ENCODE assay signal across 27 mouse cellular contexts in genomic region chr13:5716749-5717148, GRCm38 (mm10).
DNase-seq lines count a peak whose midpoint lies in the region; ATAC-seq lines count a peak whose summit lies in the region.
"Had no signal": no experiment of that assay in that cellular context is flagged by ENCODE, and none has a peak within 500 bp of the region (broad histone marks: within the 10 kb centered on the region; RNA-seq: fewer than 3 reads in every experiment).

No protein-coding gene starts in this region.

- no peak for DNase-seq in cerebellum, adult 18-20 months
- no peak for DNase-seq in gastrocnemius, postnatal 25 days
- DNase-seq in testis, postnatal 10 days (ENCODE audit: low spot score): no peak
- DNase-seq: adrenal gland, postnatal 25 days; B cell, adult 2 months; cerebellum, adult 2 months; cerebellum, postnatal 14 days; gastrocnemius, postnatal 36 days; heart, postnatal 10 days; kidney, adult 11 months; kidney, postnatal 14 days; layer of hippocampus, adult 9-11 months; right cerebral cortex, postnatal 14 days; thymus, adult 18-20 months; thymus, postnatal 25 days had no signal

- no peaks in the 10 kb centered on the region for H3K36me3 ChIP-seq in macrophage (ENCODE audit: inconsistent target)
- H3K36me3 ChIP-seq: heart, embryonic 13.5 days; hindbrain, embryonic 13.5 days; limb, embryonic 12.5 days; liver, embryonic 15.5 days; lung, embryonic 15.5 days; midbrain, embryonic 12.5 days; neural tube, embryonic 13.5 days had no signal

- no peaks in the 10 kb centered on the region for H3K79me2 ChIP-seq in macrophage (ENCODE audit: inconsistent target)

- ATAC-seq in CD4-positive, CD25-positive, alpha-beta regulatory T cell, adult 4 months: peak; percentile 19
- peak; percentile 70 for ATAC-seq in common myeloid progenitor, adult 5-6 weeks (replicated peaks; ENCODE audit: low read depth, poor library complexity, severe bottlenecking)
- peak; percentile 42; the same call in 1 of the 2 replicates for ATAC-seq in neutrophil, adult 5-6 weeks (ENCODE audit: extremely low read depth, insufficient number of reproducible peaks, low FRiP score, poor library complexity, severe bottlenecking)
- ATAC-seq: forebrain, embryonic 14.5 days had no signal

- H3K27ac ChIP-seq in macrophage: peak overlapping the region; percentile 10; the same call in 1 of the 2 replicates
- H3K27ac ChIP-seq: heart, embryonic 13.5 days; hindbrain, embryonic 13.5 days; limb, embryonic 12.5 days; liver, embryonic 15.5 days; lung, embryonic 15.5 days; midbrain, embryonic 12.5 days; neural tube, embryonic 13.5 days had no signal

- WGBS in macrophage (ENCODE audit: missing documents): 69% methylated on average over 3 of the region's 3 CpGs

- H3K4me3 ChIP-seq in macrophage (ENCODE audit: inconsistent target): no peak overlapping the region
- H3K4me3 ChIP-seq: heart, embryonic 13.5 days; hindbrain, embryonic 13.5 days; limb, embryonic 12.5 days; liver, embryonic 15.5 days; lung, embryonic 15.5 days; midbrain, embryonic 12.5 days; neural tube, embryonic 13.5 days had no signal

Comparison
In these comparisons a context has a peak if more than half of its experiments do, and no peak if none do; other contexts are left out.
1. ATAC-seq: peak in every context shown above with its lines; median percentile 70 in common myeloid progenitor, adult 5-6 weeks; 42 in neutrophil, adult 5-6 weeks; 19 in CD4-positive, CD25-positive, alpha-beta regulatory T cell, adult 4 months.